Mouse (Mus musculus) CD4-positive helper T cell, adult 2 months (primary cell): ENCODE results near the gene Trim60.
"Not testable (repeated sequence)": the region's sequence is repeated elsewhere in the genome, so short reads cannot be mapped to it uniquely, and the experiment has no call there.

Experiments used
- DNase-seq: peaks from one replicate; pipeline ENCODE4 v3.0.0-alpha.2; 2012; ENCODE audit warnings: low read depth, missing footprints, low spot score

Gene Trim60

DNA sequence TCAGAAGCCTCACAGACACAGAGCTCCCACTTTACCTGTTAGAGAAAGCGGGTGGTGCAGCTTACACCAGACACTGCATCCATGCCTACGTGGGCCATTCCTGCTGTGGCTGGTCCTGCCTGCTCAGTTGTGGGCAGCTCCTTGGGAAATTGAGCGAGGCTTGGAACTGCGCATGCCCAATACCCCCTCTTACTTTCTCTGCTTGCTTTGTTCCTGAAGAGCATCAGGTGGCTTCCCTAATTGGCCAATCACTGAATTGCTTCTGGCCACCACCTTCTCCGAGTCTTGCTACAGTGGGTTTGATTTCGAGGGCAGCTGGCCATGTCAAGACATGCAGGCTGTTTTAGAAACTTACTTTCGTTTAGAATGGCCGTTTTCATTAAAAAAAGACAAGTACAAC, at the start of gene Trim60, which contains the start of gene Trim61:
Gene Trim60 (minus strand): TSS at position 162 of the 400 bp plus-strand sequence.
Gene Trim61 (minus strand): TSS at position 101 of the 400 bp plus-strand sequence.
- no peak for DNase-seq

DNA sequence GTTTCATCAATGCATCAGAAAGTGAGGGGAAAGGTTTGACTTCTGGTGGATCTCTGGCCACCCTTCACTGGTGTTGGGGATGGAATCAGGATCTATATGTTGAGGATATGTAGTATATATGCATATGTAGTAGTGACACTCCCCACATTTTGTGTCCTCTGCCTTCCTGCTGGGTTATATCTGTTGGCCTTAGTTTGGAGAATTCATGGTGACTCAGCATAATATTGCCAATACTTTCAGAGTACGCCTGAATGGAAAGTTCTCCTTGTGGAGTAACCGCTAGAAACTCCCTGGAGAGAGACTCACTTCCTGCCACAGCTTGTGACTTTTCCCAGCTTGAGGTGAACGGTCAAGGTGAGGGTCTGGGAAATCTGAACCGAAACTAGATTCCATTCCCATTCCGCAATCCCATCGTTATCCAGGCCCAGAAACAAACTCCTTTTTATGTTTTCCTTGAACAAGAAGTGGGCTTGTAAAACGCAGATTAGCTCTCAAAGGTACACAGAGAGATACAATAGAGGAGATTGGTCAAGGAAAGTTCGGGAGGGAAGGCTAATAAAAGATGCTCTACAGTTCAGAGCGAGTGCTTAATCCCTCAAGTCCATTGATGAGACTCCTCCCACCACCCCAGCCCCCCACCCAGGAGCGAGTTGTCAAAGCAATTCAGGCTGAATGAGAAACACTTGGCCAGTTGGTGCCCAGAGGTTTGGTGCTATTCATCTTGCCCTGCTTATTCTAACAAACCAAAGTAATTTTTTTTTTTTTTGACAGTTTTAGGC, 49.5 kb upstream of the Trim60 start:
- no peak for DNase-seq

DNA sequence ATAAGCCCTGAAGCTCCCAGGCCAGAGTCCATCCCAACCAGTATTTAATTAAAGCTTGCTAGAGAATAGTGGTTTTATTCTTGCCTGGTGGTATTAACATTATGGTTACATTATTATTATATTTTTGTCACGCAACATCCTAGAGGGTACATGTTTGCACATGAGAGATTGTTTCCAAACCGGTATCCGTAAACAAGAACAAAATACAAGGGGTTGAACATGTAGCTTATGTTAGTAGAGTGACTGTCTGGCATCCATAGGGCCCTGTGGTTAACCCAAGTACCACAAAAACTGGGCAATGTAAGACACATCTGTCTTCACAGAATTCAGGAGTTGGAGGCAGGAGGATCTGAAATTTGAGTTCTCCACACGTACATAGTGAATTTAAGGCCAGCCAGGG, 48.6 kb upstream of the Trim60 start:
- DNase-seq: no peak

DNA sequence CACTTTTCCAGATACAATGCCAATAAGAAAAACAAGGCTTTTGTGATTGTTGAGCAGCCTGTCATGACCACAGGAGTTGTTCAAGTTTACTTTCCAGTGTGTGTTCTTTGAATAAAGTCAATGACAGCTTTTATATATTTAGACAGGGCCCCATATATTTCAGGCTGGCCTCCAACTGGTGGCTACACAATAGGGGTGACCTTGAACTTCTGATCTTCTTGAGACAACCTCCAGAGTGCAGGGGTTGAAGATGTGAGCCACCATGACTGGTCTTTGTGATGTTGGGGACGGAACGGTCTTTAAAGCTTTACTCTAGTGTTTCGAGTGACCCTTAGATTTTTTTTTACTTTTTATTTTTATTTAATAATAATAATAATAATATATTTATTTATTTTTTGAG, 47.2 kb upstream of the Trim60 start:
- DNase-seq: no peak

DNA sequence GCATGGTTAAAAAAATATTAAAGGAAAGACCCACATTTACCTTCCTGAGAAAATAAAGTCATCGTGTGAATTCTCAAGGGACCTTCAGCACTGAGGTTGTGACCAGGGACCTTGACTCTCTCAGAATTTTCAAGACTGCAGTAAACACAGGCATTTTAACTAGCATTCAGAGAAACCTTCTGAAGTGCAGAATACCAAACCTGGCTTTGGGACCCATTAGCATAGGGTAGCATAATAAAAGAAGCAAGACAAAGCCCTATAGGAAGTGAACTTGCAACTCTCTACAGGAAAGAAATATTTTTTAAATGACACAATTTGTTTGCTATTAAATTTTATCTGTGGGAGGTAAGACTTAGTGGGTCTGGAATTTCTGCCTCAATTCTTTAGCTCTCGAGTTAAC, 45.7 kb upstream of the Trim60 start:
- no peak for DNase-seq

DNA sequence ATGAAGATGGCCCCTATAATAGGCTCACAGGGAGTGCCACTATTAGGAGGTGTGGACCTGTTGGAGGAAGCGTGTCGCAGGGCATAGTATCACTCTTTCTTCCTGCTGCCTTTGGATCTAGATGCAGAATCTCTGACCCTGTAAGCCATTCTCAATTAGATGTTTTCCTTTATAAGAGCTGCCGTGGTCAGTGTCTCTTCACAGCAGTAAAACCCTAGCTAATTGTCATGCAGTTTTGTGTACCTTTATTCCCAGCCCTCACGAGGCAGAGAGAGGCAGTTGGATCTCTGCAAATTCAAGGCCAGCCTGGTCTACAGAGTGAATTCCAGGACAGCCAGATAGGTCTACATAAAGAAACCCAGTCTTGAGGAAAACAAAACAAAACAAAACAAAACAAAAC, 43.8 kb upstream of the Trim60 start:
- DNase-seq: no peak

DNA sequence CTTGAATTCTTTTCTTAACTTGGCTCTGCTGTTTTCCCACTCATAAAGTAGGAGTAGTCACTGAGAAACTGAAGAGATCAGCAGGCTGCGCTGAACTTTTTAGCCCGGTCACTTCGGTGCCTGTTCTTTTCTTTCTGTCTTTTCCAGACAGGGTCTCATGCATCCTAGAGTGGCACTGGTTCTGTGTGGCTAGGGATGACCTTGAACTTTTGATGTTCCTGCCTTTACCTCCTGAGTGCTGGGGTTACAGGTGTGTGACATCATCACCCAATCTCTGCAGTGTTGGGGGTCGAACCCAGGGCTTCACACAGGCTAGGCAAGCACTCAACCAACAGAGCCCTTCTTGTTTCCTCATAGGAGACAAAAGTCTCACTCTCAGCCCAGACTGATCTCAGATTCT, 38.3 kb upstream of the Trim60 start:
- DNase-seq: no peak

DNA sequence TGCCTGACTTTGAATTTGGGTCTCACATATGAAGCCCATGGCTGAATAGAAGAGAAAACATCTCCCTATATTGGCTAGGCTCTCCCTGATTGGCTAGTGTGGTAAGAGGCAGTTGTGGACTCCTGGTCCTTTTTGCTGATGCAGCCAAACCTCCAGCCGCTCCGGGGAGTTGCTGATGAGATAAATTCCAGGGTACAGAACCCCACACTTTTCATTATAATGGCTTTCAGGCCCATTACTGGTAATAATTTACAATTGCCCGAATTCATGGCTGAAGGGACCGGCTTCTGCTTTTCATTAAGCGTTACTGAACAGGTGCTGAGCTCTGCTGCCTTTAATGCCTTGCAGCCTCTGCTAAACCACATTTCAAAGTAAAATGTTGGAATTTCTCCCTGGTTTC, 35.6 kb upstream of the Trim60 start:
- no peak for DNase-seq

DNA sequence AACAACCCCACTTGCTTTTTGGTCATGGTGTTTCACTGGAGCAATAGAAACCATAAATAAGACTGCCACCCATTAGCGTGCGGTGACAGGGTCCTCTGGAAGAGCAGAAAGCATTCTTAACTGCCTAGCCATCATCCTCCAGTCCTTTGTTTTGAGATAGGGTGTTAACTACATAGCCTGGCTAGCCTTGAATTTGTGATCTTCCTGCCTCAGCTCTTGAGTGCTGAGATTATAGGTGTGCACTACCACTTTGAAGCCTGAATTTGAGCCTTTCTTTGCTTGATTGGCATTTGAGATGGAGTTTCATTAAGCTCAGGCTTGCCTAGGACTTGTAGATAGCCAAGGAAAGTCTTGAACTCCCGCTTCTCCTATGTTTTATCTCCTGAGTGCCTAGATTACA, 35.2 kb upstream of the Trim60 start:
- no peak for DNase-seq

DNA sequence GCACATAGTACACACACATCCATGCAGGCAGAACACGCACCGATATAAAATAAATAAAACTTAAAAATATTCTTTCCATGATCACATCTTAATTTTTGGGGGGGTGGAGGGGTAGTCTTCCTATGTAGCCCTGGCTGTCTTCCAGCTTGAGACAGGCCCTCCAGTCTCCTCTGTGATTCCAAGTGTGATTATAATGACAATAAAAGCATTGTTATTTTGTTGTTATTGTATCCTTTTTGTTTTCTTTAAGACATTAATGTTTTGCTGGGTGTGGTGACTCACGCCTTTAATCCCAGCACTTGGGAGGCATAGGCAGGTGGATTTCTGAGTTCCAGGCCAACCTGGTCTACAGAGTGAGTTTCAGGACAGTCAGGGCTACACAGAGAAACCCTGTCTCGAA, 29.4 kb upstream of the Trim60 start:
- no peak for DNase-seq

DNA sequence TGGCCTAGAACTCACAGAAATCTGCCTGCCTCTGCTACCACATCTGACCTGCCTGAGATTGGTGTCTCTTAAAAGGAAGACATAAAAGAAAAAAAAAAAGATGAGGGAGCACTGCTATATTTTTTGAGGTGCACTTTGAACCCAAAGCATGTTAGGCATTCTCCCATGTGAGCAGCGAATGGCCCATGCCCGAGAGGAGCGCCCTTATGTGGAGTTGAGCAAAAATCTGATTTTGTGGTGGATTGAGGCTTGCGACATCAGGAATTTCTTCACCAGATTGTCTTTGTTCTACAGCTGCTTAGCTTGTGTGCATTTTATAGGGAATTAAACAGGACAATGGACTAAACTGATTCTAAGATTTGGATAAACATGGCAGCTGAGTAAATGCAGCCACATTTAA, 28.8 kb upstream of the Trim60 start:
- no peak for DNase-seq

DNA sequence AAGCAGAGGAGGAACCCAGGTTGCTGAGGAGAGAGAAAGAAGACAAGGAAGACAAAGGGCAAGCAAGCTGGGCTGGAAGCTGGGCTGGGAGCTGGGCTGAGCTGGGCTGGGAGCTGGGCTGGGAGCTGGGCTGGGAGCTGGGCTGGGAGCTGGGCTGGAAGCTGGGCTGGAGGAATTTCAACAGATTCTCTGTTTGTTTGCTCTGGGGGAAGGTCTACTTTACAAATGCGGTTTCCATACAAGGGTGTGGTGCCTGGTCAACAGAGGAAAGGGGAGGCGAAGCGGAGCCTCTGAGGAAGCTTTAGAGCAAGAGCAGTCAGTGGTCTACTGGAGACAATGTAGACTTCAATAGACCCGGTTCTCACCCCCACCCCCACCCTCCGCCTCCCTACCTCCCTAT, 28.2 kb upstream of the Trim60 start:
- no peak for DNase-seq

DNA sequence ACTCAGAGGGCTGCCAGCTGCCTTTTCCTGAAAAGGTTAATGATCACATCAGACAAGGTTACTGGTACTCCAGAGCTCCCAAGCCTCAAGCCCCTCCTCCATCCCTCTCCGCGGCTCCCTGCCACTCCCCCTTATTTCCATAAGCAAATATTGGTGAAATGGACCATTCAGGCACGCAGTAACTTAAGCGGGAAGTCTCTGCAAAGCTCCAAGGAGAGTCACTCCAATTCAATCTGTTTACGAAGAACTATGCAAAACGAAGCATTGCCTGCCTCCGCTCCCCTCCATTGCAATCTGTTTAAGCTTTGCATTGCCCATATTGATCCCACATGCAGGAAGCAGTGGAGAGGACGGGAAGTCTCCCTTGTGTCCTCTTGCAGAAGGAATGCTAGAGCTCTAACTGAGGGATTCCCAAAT, 18.7 kb upstream of the Trim60 start, which contains the start of gene Apela:
Gene Apela (minus strand): TSS at position 220 of the 417 bp plus-strand sequence.
- DNase-seq: no peak

DNA sequence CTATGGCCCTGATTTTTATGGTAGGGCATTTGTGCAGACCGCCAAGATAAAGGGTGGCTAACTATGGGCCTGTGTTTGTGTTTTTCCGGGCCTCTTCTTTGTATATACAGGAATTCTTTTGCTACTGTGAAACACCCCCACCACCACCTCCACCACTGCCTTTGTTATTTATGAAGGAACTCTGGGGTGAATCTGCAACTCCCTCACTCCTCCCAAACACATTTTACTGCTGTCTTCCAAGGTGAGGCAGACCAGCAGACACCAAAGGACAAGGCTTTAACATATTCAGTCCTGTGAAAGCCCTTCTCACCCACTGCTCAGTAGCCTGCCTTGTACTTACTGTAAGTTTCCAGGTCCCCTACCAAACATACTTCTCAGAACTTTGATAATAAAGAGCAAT, 15.8 kb upstream of the Trim60 start:
- DNase-seq: no peak

DNA sequence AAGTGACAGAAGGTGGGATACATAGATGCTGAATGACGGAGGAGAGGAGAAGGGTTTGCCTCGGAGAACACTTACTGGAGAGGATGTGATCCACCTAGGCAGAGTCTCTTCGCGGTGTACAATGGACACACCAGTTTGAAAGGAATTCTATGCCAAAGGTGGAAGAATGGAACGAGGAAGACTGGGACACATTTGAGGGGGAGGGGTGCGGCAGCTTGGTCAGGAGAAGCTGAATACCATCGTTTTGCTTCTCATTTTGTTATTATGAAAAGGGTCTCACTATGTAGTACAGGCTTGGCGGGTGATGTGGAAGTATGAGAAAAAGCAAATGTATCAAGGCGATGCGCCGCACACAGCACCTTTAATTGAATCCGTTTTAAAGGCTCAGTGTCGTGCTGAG, 14.7 kb upstream of the Trim60 start:
- no peak for DNase-seq

DNA sequence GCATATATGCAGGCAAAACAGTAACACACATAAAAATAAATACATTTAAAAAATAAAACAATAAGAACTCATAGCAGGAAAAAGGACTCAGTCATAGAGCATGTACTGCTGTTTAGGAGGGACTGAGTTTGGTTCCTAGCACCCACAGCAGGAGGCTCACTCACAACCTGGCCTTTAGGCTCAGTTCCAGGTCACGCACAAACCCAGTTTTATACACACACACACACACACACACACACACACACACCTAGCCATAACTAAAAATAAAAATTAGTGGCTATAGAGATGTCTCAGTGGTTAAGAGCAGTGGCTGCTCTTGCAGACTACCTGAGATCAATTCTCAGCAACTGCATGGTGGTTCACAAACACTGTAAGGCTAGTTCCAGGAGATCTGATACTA, 13.7 kb upstream of the Trim60 start:
- no peak for DNase-seq

DNA sequence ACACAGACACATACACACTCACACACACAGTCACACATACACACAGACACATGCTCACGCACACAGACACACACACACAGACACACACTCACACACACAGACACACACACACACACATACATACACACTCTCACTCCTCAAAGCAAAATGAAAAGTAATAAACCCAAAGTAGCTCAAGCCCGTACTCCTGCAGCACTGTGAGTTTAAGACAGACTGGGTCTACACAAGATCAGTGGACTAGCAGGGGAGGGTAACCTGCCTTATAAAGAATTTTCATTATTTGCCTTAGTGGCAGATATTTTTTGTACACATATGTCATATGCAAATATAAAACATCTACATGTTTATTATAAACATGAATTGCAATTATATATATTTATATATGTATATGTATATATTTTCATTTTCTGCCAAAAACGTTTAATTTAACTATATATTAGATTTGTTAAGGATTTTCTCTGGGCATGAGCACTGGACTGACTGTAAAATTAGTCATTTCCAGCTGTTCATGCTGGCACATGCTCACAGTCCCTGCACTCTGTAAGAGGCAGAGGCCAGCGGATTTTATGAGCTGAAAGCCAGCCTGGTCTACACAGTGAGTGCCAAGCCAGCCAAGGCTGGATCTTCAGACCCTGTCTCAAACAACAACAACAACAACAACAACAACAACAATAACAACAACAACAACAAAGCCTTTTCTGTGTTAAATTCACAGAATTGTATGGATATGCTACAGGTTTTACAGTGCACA, 12.5 kb upstream of the Trim60 start:
- DNase-seq: no peak

DNA sequence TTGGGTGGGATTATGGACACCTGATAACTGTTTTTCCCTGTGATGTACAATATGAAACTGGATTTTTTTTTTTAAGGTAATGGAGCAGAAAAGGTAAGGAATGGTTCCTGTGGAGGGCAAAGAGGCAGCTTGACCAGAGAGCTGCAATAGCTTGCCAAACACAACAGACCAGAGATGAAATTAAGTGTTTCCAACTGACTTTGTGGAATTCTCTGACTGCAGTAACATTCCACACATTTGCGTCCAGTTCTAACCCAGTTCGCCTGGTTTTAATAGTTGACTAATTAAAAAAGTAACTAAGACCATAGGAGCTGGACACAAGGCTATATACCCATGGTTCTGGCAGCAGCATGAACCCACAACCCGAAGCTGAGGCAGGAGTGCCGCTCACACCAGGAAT, 11.4 kb upstream of the Trim60 start:
- DNase-seq: no peak

DNA sequence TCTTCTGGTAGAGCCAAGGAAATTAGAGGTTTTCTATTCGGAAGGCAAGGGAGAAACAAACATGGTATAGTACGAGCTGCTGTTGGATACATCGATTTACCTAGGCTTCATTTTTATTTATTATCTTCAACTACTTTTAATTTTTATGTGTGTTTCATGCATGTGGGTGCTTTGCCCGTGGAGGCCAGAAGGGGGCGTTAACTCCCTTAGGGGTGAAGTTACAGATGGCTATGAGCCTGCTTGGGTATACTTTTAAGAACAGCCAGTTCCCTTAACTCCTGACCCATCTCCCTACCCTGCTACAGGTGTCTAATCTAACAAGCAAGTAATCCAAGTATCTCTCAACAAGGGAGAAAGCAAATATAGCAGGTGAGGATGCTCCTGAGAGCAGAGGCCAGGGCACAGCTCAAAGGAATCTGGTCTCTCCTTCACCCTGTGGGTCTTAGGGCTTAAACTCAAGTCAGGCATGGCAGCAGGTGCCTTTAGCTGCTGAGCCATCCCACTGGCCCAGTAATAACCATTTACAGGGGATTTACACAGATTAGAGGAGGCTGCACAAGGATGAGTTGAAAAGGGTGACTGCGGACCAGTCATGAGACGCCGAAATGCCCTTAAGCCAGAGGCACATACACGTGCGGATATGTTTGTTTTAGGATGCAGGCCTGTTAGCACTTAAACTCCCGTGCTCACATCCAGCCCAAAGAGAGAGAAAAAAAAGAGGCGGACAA, 10.7 kb upstream of the Trim60 start:
- DNase-seq: no peak

DNA sequence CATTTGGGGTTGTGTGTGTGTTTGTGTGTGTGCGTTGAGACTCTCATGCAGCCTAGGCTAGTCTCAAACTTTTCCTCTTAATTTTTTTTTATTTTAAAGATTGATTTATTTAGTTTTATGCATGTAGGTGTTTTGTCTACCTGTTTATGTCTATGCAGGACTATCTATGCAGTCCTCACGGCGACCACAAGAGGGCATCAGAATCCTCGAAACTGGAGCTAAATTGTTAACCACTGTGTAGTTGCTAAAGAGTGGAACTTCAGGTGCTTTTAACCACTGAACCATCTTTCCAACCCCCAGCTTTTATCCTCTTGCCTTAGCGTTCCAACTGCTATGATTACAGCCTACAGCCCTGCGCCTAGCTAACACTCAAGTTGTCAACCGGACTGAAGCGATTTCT, 4.1 kb upstream of the Trim60 start:
- peak; percentile 8 for DNase-seq

DNA sequence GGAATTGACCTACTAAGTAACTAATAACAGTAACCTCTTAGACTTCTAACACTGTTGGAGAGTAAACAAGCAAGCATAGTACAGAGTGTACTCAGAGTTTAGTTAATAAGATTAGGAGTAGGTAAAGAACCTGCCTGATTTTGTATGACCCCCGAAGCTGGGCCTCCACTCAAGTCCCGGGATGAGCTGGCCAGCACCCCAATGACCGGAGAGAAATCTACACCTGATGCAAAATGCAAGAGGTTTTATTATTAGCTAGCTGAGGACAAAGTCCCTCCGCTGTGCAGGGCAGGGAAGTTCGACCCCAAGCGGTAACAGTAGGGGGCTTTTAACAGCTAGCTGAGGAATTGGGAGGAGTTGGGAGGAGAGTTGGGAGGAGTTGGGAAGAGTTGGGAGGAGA, 10.8 kb downstream of the Trim60 start:
- not testable (repeated sequence) for DNase-seq

DNA sequence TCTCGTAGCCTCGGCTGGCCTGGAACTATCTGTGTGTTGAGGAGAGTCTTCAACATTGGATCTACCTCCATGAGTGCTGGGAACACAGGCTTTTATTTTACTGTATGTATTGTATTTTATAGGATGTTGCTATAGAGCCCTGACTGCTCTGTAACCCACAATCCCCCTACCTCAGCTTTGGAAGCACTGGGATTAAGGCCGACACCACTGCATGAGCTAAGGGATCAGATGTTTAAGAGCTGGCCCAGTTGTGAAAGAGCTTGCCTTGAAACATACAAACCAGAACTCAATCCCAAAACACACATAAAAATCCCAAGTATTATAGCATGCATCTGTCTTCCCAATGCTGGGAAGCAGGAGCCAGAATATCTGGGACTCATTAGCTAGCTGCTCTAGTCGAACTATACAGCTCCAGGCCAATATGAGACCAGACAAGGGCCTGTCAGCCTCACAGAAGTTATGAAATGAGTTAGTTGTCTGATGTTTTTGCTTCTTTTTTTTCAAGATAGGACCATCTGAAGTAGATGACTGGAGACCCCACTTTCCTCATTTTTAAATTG, 19.5 kb downstream of the Trim60 start:
- DNase-seq: no peak
